Mouse (Mus musculus) forebrain, embryonic 15.5 days (tissue): ENCODE results near the gene Klhl5. TPM values are rescaled to one million over a fixed set of nuclear protein-coding genes. Genes with fewer than 3 reads are reported as not detected.
A peak's percentile ranks its signal among the peaks of the same experiment; 100 is the strongest.

Experiments used
- ATAC-seq: fragments of 200-750 bp; cut with Nextera tagmentation; replicated peaks from 2 replicates; pipeline ENCODE4 v1.8.0; 2017; ENCODE audit warnings: mild to moderate bottlenecking, moderate TSS enrichment, moderate library complexity
- H3K27ac ChIP-seq: fragments of 300-500 bp; sonication (generic); replicated peaks from 2 replicates; pipeline ENCODE4 v1.5.1; 2015; ENCODE audit warnings: mild to moderate bottlenecking, inconsistent platforms
- H3K27me3 ChIP-seq: fragments of 300-500 bp; sonication (generic); 2 replicates; pipeline ENCODE4 v1.6.1; 2015; ENCODE audit warnings: inconsistent platforms
- H3K36me3 ChIP-seq: fragments of 300-500 bp; sonication (generic); 2 replicates; pipeline ENCODE4 v1.6.1; 2015; ENCODE audit warnings: mild to moderate bottlenecking, inconsistent platforms
- H3K4me1 ChIP-seq: fragments of 300-500 bp; sonication (generic); 2 replicates; pipeline ENCODE4 v1.6.1; 2015; ENCODE audit warnings: inconsistent platforms
- H3K4me2 ChIP-seq: fragments of 300-500 bp; sonication (generic); replicated peaks from 2 replicates; pipeline ENCODE4 v1.6.1; 2015; ENCODE audit warnings: mild to moderate bottlenecking, inconsistent platforms
- H3K4me3 ChIP-seq: fragments of 300-500 bp; sonication (generic); 2 replicates; pipeline ENCODE4 v1.5.1; 2015; ENCODE audit warnings: mild to moderate bottlenecking, inconsistent platforms
- H3K9ac ChIP-seq: fragments of 300-500 bp; sonication (generic); replicated peaks from 2 replicates; pipeline ENCODE4 v1.6.1; 2015; ENCODE audit warnings: mild to moderate bottlenecking, inconsistent platforms
- H3K9me3 ChIP-seq: fragments of 300-500 bp; sonication (generic); 2 replicates; pipeline ENCODE4 v1.6.1; 2016; ENCODE audit warnings: inconsistent platforms
- WGBS: fragments of 180-500 bp; shearing (Covaris S2); methylation state at CpG from one replicate; pipeline ENCODE4 v1.1.7; 2015; ENCODE audit warnings: mixed read lengths; 5-methylcytosine and 5-hydroxymethylcytosine counted together
- polyA plus RNA-seq: library from polyadenylated mRNA; unstranded; fragments of >200 nt; fragmentation: Nextera tagmentation; extraction: Ambion mirVana; gene quantifications from 2 replicates; pipeline ENCODE4 v1.2.1, GENCODE M21; 2015

Gene Klhl5
- polyA plus RNA-seq, 1 experiment from 2014 or later: 60.4 TPM

DNA sequence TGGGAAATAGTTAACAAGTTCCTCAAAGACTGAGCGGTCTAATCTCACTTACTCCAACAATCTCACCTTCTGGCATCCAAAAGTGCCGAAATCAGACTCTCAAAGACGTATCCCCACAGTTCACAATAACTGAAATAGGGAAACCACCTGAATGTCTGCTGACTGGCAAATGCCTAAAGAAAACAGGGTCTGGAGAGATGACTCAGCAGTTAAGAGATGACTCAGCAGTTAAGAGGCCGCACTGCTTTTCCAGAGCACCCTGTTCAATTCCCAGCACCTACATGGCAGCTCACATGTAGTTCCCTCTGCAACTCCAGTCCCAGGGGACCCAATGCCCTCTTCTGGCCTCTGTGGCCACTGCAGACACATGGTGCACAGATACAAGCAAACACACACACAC, 29.3 kb upstream of the Klhl5 start:
- Histone ChIP-seq H3K27ac (no peak overlapping the region), H3K4me2 (no peak overlapping the region), H3K4me1 (no peaks in the 10 kb centered on the region), H3K4me3 (no peak overlapping the region), H3K36me3 (no peaks in the 10 kb centered on the region), H3K9ac (no peak overlapping the region), H3K9me3 (no peaks in the 10 kb centered on the region), H3K27me3 (no peaks in the 10 kb centered on the region)
- WGBS: 96% methylated on average over 4 of the region's 4 CpGs
- no peak for ATAC-seq

DNA sequence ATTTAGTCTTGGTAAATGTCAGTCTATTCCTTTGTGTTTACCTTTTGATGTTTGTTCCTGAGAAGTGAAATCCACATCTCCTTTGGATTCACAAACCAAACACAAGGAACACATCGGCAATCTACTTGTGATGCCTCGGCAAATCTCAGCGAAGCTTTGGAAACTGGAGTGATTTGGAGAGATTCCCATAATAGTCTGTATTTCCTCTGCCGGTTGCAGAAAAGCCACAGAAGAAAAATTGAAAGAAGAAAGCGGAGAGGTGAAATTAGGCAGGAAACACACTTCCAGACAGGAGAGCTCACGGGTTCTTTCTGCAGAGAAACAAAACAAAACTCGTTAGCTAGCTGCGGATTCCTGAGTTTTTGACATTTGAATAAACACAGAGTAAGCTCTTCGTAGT, 27.5 kb upstream of the Klhl5 start:
- Histone ChIP-seq H3K36me3 (no peaks in the 10 kb centered on the region), H3K9me3 (no peaks in the 10 kb centered on the region), H3K4me1 (no peaks in the 10 kb centered on the region), H3K27ac (0 out of 2 replicates have a peak overlapping the region, but pooled peaks have one; percentile 37), H3K4me3 (peak overlapping the region; percentile 31), H3K4me2 (peak overlapping the region; percentile 36), H3K27me3 (no peaks in the 10 kb centered on the region), H3K9ac (0 out of 2 replicates have a peak overlapping the region, but pooled peaks have one; percentile 24)
- 41% methylated on average over 9 of the region's 9 CpGs for WGBS
- no peak for ATAC-seq

- Histone ChIP-seq H3K27me3 (no peaks in the 10 kb centered on the region), H3K36me3 (no peaks in the 10 kb centered on the region), H3K4me3 (no peak overlapping the region), H3K4me2 (no peak overlapping the region), H3K27ac (no peak overlapping the region), H3K9ac (no peak overlapping the region), H3K4me1 (no peaks in the 10 kb centered on the region), H3K9me3 (no peaks in the 10 kb centered on the region)
- no peak for ATAC-seq
- 84% methylated on average over 4 of the region's 4 CpGs for whole genome bisulfite sequencing
Observed at GRCm38 (mm10) chr5:65081836-65082235, 25.5 kb upstream of the Klhl5 start.

- Histone ChIP-seq H3K36me3 (no peaks in the 10 kb centered on the region), H3K9ac (no peak overlapping the region), H3K27ac (no peak overlapping the region), H3K4me3 (no peak overlapping the region), H3K27me3 (no peaks in the 10 kb centered on the region), H3K4me1 (no peaks in the 10 kb centered on the region), H3K9me3 (no peaks in the 10 kb centered on the region), H3K4me2 (no peak overlapping the region)
- WGBS: 92% methylated on average over 6 of the region's 6 CpGs
- ATAC-seq: no peak
Observed at GRCm38 (mm10) chr5:65086522-65086921, 20.8 kb upstream of the Klhl5 start.

DNA sequence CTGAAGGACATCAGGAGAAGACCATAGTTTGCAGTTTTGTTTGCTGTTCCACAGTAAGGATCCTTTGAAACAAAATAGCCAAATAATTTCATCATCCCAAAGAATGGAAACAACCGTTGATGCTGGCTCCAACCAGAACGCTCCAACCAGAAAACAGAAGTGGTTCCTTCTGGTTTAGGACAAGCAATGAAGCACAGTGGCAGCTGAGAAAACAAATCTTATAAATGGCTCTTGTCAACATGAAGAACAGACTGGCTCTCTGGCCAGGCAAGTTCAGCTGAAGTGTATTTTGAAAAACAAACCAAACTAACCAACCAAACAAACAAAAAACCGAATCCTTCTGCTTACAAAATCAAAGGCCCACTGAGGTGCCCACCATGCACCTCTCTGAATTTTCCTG, 17.6 kb upstream of the Klhl5 start:
- 88% methylated on average over 3 of the region's 3 CpGs for WGBS

DNA sequence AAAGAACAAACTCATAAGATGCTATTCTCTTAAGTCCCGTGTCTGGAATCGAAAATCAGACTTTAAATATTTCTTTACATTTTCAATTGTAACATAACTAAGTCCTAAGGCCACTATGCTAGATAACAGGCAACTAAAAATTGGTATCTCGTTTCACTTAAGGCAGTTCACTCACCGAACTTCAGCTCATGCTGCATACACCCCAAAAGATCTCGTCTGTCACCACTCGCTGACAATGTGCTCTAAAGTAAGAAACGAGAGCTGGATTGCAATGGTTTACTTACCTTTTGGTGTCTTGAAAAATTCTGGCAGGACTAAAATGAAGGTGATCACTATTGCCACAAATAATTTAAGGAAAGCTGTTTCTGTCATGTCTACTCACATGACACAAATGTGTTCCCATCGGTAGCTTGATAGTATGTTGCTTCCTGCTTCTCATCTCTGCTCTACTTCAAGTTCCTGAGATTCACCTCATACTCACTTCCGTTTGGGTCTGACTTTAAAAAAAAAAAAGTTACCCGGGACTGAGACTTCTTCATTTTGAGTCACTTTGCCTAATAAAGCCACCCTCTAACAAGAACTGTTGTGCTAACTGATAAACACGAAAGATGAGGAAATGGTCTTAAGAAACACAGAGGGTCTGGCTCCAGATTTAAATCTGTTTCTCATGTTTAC, 16.0 kb upstream of the Klhl5 start:
- ATAC-seq: no peak
- no peaks in the 10 kb centered on the region for H3K4me1 ChIP-seq
- WGBS: 77% methylated on average over 11 of the region's 11 CpGs
- H3K4me3 ChIP-seq: no peak overlapping the region
- no peak overlapping the region for H3K27ac ChIP-seq
- no peak overlapping the region for H3K9ac ChIP-seq
- no peaks in the 10 kb centered on the region for H3K27me3 ChIP-seq
- H3K36me3 ChIP-seq: no peaks in the 10 kb centered on the region
- H3K9me3 ChIP-seq: no peaks in the 10 kb centered on the region
- no peak overlapping the region for H3K4me2 ChIP-seq

More for the DNA sequence above, 17.6 kb upstream of the Klhl5 start:
- no peaks in the 10 kb centered on the region for H3K36me3 ChIP-seq
- H3K27me3 ChIP-seq: no peaks in the 10 kb centered on the region
- no peak overlapping the region for H3K27ac ChIP-seq
- no peak overlapping the region for H3K9ac ChIP-seq
- no peaks in the 10 kb centered on the region for H3K4me1 ChIP-seq
- H3K4me3 ChIP-seq: no peak overlapping the region
- H3K9me3 ChIP-seq: no peaks in the 10 kb centered on the region
- H3K4me2 ChIP-seq: no peak overlapping the region
- ATAC-seq: no peak

GRCm38 (mm10) chr5:65091921-65092320, 15.4 kb upstream of the Klhl5 start, which contains the start of gene Tmem156:
Gene Tmem156 (minus strand): TSS chr5:65092132.
- H3K36me3 ChIP-seq: no peaks in the 10 kb centered on the region
- no peak within 1 kb of the TSS for H3K4me2 ChIP-seq
- H3K9ac ChIP-seq: no peak within 1 kb of the TSS
- no peak for ATAC-seq
- 74% methylated on average over 5 of the region's 5 CpGs for WGBS
- no peaks in the 10 kb centered on the region for H3K4me1 ChIP-seq
- H3K4me3 ChIP-seq: no peak within 1 kb of the TSS
- H3K9me3 ChIP-seq: no peaks in the 10 kb centered on the region
- no peak within 1 kb of the TSS for H3K27ac ChIP-seq
- no peaks in the 10 kb centered on the region for H3K27me3 ChIP-seq

- Histone ChIP-seq H3K4me3 (no peak overlapping the region), H3K4me2 (no peak overlapping the region)
Observed at GRCm38 (mm10) chr5:65093769-65094168, 13.6 kb upstream of the Klhl5 start.

GRCm38 (mm10) chr5:65094902-65095545, 12.3 kb upstream of the Klhl5 start:
- 0 out of 2 replicates have a peak, but pooled peaks cover 2% of the 10 kb centered on the region for H3K4me1 ChIP-seq
- no peaks in the 10 kb centered on the region for H3K27me3 ChIP-seq
- no peak overlapping the region for H3K4me2 ChIP-seq
- WGBS: 85% methylated on average over 7 of the region's 7 CpGs
- no peak overlapping the region for H3K4me3 ChIP-seq
- no peak overlapping the region for H3K27ac ChIP-seq
- no peak for ATAC-seq
- H3K9me3 ChIP-seq: no peaks in the 10 kb centered on the region
- H3K9ac ChIP-seq: no peak overlapping the region
- no peaks in the 10 kb centered on the region for H3K36me3 ChIP-seq

More at GRCm38 (mm10) chr5:65093769-65094168, 13.6 kb upstream of the Klhl5 start:
- ATAC-seq: no peak
- Histone ChIP-seq H3K36me3 (no peaks in the 10 kb centered on the region), H3K27me3 (no peaks in the 10 kb centered on the region), H3K27ac (no peak overlapping the region), H3K4me1 (no peaks in the 10 kb centered on the region), H3K9ac (no peak overlapping the region), H3K9me3 (no peaks in the 10 kb centered on the region)

DNA sequence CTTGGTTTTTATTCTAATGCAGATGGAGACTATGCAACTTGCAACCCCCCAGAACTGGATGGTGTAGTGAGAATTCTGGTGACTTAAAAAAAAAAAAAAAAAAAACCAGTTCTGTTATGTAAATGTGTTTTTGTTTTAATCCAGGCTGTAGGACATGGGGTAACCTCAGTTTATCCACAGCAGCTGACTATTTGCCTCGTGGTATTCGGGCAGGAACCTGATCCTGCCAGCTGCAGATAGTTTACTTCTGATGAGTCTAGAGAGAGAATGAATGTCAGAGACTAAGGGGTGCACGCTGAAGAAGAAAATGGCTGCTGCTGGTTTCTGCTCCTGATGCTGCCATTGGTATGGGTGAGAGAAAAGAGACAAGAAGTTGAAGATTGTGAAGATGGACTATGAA, 11.3 kb upstream of the Klhl5 start:
- no peak for ATAC-seq
- WGBS: 90% methylated on average over 3 of the region's 3 CpGs
- no peak overlapping the region for H3K4me2 ChIP-seq
- no peak overlapping the region for H3K9ac ChIP-seq
- H3K9me3 ChIP-seq: no peaks in the 10 kb centered on the region
- H3K36me3 ChIP-seq: no peaks in the 10 kb centered on the region
- H3K4me1 ChIP-seq: 0 out of 2 replicates have a peak, but pooled peaks cover 3% of the 10 kb centered on the region
- no peak overlapping the region for H3K4me3 ChIP-seq
- H3K27ac ChIP-seq: no peak overlapping the region
- no peaks in the 10 kb centered on the region for H3K27me3 ChIP-seq

DNA sequence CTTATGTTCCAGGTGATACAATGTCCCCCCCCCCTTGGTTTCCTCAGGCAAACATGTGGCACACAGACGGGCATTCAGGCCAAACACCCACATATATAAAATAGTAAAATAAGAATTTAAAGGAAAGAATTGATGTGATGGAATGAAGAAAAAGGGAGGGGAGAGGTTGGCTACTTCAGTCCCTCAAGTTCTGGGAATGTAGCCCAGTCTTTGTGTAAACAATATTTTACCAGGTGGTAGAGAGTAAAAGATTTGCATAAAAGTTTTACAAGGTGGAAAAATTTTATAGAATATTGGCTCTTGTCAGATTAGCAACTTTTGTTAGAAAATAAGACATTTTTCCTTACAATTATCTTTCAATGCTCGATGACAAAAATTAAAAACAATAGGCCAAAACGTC, 10.5 kb upstream of the Klhl5 start:
- Histone ChIP-seq H3K27ac (no peak overlapping the region), H3K4me1 (0 out of 2 replicates have a peak, but pooled peaks cover 3% of the 10 kb centered on the region), H3K36me3 (no peaks in the 10 kb centered on the region), H3K4me2 (no peak overlapping the region), H3K9ac (no peak overlapping the region), H3K4me3 (no peak overlapping the region), H3K9me3 (no peaks in the 10 kb centered on the region), H3K27me3 (no peaks in the 10 kb centered on the region)
- ATAC-seq: no peak
- WGBS: 85% methylated on average over 3 of the region's 3 CpGs

GRCm38 (mm10) chr5:65097457-65097856, 9.9 kb upstream of the Klhl5 start:
- 89% methylated on average over 5 of the region's 5 CpGs for WGBS
- H3K4me3 ChIP-seq: no peak overlapping the region
- H3K4me1 ChIP-seq: 0 out of 2 replicates have a peak, but pooled peaks cover 3% of the 10 kb centered on the region
- no peaks in the 10 kb centered on the region for H3K9me3 ChIP-seq
- H3K9ac ChIP-seq: no peak overlapping the region
- H3K27ac ChIP-seq: no peak overlapping the region
- H3K36me3 ChIP-seq: no peaks in the 10 kb centered on the region
- H3K4me2 ChIP-seq: no peak overlapping the region
- no peak for ATAC-seq
- no peaks in the 10 kb centered on the region for H3K27me3 ChIP-seq
